Mouse (Mus musculus) MEL (cell line): ENCODE measurements at regions not wholly inside any gene's neighbourhood (a gene's known extent, or its start where the extent isn't known, plus 50 kb on each side); places are given as distances from the start of the nearest gene placed in this dataset.

ENCODE experiments used
- CTCF ChIP-seq, 3 experiments: IDR thresholded peaks in 2 of 3; conservative IDR thresholded peaks in 1 of 3; 2 replicates each; pipeline ENCODE4 v1.5.1; 2011 to 2012; ENCODE audit warnings: low read length in 3 of 3, low read depth in 2 of 3, mild to moderate bottlenecking in 2 of 3, improper control_type of control experiment in 1 of 3, inconsistent platforms in 1 of 3, mixed read lengths in 1 of 3, moderate library complexity in 1 of 3; ENCODE audit not compliant: control insufficient read depth in 1 of 3, insufficient read depth in 1 of 3, poor library complexity in 1 of 3, severe bottlenecking in 1 of 3
- POLR2A ChIP-seq, 2 experiments: IDR thresholded peaks; 2 replicates each; pipeline ENCODE4 v1.6.1; 2011 to 2012; ENCODE audit warnings: low read length in 2 of 2, mild to moderate bottlenecking in 2 of 2, control low read depth in 1 of 2, improper control_type of control experiment in 1 of 2, low read depth in 1 of 2, moderate library complexity in 1 of 2; ENCODE audit not compliant: control insufficient read depth in 1 of 2, insufficient read depth in 1 of 2, poor library complexity in 1 of 2
- RAD21 ChIP-seq: IDR thresholded peaks from 2 replicates; pipeline ENCODE4 v1.6.1; 2011; ENCODE audit warnings: mild to moderate bottlenecking, low read depth, low read length, improper control_type of control experiment

DNA sequence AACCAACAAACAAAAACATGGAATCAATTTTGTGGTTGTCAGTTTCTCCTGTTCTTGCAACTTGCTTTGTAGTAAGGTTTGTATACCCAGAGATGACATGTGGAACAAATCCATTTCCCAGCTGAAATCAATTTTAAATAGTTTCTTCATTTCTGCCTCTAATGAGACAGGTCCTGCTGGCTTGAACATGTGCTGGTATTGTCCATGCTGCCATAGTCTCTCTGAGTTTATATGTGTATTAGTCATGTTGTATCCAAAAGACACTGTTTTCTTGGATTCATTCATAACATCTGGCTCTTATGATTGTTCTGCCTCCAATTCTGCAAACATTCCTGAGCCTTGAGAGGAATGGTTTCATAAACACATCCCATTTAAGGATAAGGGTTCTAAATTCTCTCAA, 680.0 kb upstream of the Cox7c start:
- TF ChIP-seq CTCF (IDR thresholded peaks at IDR 0.05 in 2 of 3, conservative IDR thresholded peaks at IDR 0.05 in 1 of 3; ENCODE audit: control insufficient read depth in 1 of 3, insufficient read depth in 1 of 3, low read depth in 2 of 3, low read length in 3 of 3, poor library complexity in 1 of 3, severe bottlenecking in 1 of 3) (no peak), RAD21 (no peak), POLR2A (IDR thresholded peaks at IDR 0.05; ENCODE audit: control insufficient read depth in 1 of 2, insufficient read depth in 1 of 2, low read depth in 1 of 2, low read length in 2 of 2, poor library complexity in 1 of 2) (no peak)
